Mouse (Mus musculus): ENCODE measurements around the gene Nudcd3.

- TF ChIP-seq FLI1 (IDR thresholded peaks at IDR 0.05; ENCODE audit: low read length) (no peak), GATA1 (IDR thresholded peaks at IDR 0.05; ENCODE audit: borderline replicate concordance, low read length) (no peak)
Observed at GRCm38 (mm10) chr11:6120596-6120995, 79.6 kb downstream of the Nudcd3 start.

Data from megakaryocyte, embryonic 14.5 days (primary cell).